In the genomic region with DNA sequence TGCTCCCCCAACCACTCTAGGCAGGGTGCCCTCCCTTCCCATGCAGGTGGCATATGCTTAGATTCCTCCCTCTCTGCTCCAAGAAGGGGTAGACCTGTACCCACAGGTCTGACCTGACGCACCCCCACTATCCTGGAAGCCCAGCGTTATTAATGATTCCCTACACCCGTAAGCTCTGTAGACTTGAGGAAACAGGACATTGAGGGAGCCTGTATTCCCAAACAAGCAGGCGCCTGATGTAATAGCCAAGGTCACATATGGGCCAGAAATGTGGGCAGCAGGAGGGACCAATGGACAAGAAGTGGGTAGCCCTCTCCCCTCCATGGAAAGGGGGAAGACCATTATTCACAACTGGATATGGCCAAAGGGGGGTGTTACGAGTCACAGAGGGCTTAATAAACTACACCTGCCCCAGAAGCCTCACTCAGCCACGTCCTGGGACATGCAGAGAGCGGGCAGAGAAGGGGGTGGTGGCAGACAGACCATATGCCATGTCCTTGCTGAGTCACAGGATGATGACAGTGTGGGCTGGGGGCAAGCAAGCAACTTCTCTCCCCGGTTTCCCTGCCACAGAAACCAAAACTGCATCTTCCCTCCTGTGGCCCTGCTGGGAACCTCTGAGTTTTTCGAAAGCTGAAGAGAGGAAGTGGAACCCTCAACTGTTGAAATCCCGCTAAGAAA, we compare ENCODE assay signal across 10 mouse cellular contexts. TPM values are rescaled to one million over a fixed set of nuclear protein-coding genes. Genes with fewer than 3 reads are reported as not detected.
DNase-seq lines count a peak whose midpoint lies in the region; ATAC-seq and TF ChIP-seq lines count a peak whose summit lies in the region.
"Had no signal": no experiment of that assay in that cellular context is flagged by ENCODE, and none has a peak within 500 bp of the region (broad histone marks: within the 10 kb centered on the region; RNA-seq: fewer than 3 reads in every experiment).

No protein-coding gene starts in this region.

- TF ChIP-seq CTCF in bone marrow, adult 2 months (IDR thresholded peaks at IDR 0.05; ENCODE audit: control insufficient read depth, insufficient read depth, low read length) = no peak

- intact Hi-C loops in heart, postnatal 25 days (cut with DNase I) = no loop called here

- H3K27ac ChIP-seq in heart, embryonic 10.5 days = peak overlapping the region; percentile 67
- peak overlapping the region; percentile 82 for H3K27ac ChIP-seq in bone marrow, adult 2 months (ENCODE audit: control insufficient read depth, insufficient read depth, low read depth, low read length, poor library complexity)
- peak overlapping the region; percentile 92 for H3K27ac ChIP-seq in liver, embryonic 15.5 days (replicated peaks)

- no peak for DNase-seq in heart, embryonic 10.5 days (ENCODE audit: low spot score)
- no peak for DNase-seq in heart, postnatal 25 days (ENCODE audit: low spot score)
- DNase-seq in A20 (ENCODE audit: low read depth, low spot score) = peak; percentile 32
- DNase-seq in adrenal gland, postnatal 25 days = no peak
- DNase-seq in adrenal gland, postnatal 4 days (ENCODE audit: low spot score in 2 of 2) = no peak
- DNase-seq: right cerebral cortex, postnatal 25 days had no signal

- 75% methylated on average over 10 of the region's 10 CpGs for WGBS in heart, embryonic 10.5 days
- WGBS in bone marrow, adult 2 months = 14% methylated on average over 10 of the region's 10 CpGs
- WGBS in liver, embryonic 15.5 days (ENCODE audit: insufficient replicate concordance) = 38% methylated on average over 10 of the region's 10 CpGs

- H3K27me3 ChIP-seq in heart, embryonic 10.5 days (ENCODE audit: insufficient read depth, poor library complexity, severe bottlenecking) = no peaks in the 10 kb centered on the region
- no peaks in the 10 kb centered on the region for H3K27me3 ChIP-seq in liver, embryonic 15.5 days

- ATAC-seq in liver, embryonic 15.5 days (ENCODE audit: insufficient read depth) = no peak
- ATAC-seq in megakaryocyte-erythroid progenitor cell, adult 5-6 weeks (replicated peaks; ENCODE audit: low FRiP score, low TSS enrichment, poor library complexity, severe bottlenecking) = no peak

- no peak overlapping the region for H3K4me3 ChIP-seq in heart, embryonic 10.5 days
- peak overlapping the region; percentile 17 for H3K4me3 ChIP-seq in bone marrow, adult 2 months (replicated peaks; ENCODE audit: control insufficient read depth, low read depth, low read length)
- peak overlapping the region; percentile 55 for H3K4me3 ChIP-seq in liver, embryonic 15.5 days (replicated peaks)

- H3K9ac ChIP-seq in liver, embryonic 15.5 days = peak overlapping the region; percentile 45

- H3K9me3 ChIP-seq in heart, embryonic 10.5 days = no peaks in the 10 kb centered on the region
- H3K9me3 ChIP-seq in liver, embryonic 15.5 days (replicated peaks) = no peaks in the 10 kb centered on the region

- TF ChIP-seq POLR2A in bone marrow, adult 2 months (IDR thresholded peaks at IDR 0.05; ENCODE audit: borderline replicate concordance, control insufficient read depth, low read depth, low read length) = no peak

- peak overlapping the region; percentile 83 for H3K4me2 ChIP-seq in liver, embryonic 15.5 days

- H3K36me3 ChIP-seq in heart, embryonic 10.5 days = no peaks in the 10 kb centered on the region
- H3K36me3 ChIP-seq in liver, embryonic 15.5 days (replicated peaks) = peaks cover 8% of the 10 kb centered on the region; the same call in 1 of the 2 replicates

- H3K4me1 ChIP-seq in heart, embryonic 10.5 days = peaks cover 81% of the 10 kb centered on the region
- H3K4me1 ChIP-seq in bone marrow, adult 2 months (ENCODE audit: control insufficient read depth, insufficient read depth, low read length) = peaks cover 37% of the 10 kb centered on the region
- H3K4me1 ChIP-seq in liver, embryonic 15.5 days (replicated peaks) = peaks cover 99% of the 10 kb centered on the region

RNA-seq across cellular contexts. Expression of gene Rhbdf2, which starts 10.2 kb away (rescaled TPM):
- polyA plus RNA-seq in heart, embryonic 10.5 days (2016; fragmentation: Nextera tagmentation; extraction: Ambion mirVana) = 6.7 and 8.7 TPM in 2 replicates
- total RNA-seq in heart, postnatal 25 days (2021) = 10 to 100 TPM; 10.6 to 12.8 TPM
- polyA plus RNA-seq in bone marrow, adult 2 months (2011; ENCODE audit: insufficient read depth, insufficient read length, low replicate concordance, missing spikeins) = 20.9 and 51.1 TPM in 2 replicates
- 7.2 and 7.5 TPM in 2 replicates for polyA plus RNA-seq in liver, embryonic 15.5 days (2015; fragmentation: Nextera tagmentation; extraction: Ambion mirVana)
- 4.1 and 6.1 TPM in 2 replicates for total RNA-seq in megakaryocyte-erythroid progenitor cell, adult 5-6 weeks (2014; fragmentation: Nextera tagmentation)
- 1.3 and 3.3 TPM in 2 replicates for total RNA-seq in megakaryocyte-erythroid progenitor cell, adult 5-6 weeks (2017)
- 17.7 and 24.6 TPM in 2 replicates for total RNA-seq in adrenal gland, postnatal 25 days (2021)
- 10 to 100 TPM; 18.0 TPM for total RNA-seq in adrenal gland, postnatal 4 days (2021)

RNA-seq across cellular contexts. Expression of gene Aanat, which starts 30.3 kb away (rescaled TPM):
- polyA plus RNA-seq in heart, embryonic 10.5 days (2016; fragmentation: Nextera tagmentation; extraction: Ambion mirVana) = not detected in 2 replicates
- not detected for total RNA-seq in heart, postnatal 25 days (2021)
- polyA plus RNA-seq in bone marrow, adult 2 months (2011; ENCODE audit: insufficient read depth, insufficient read length, low replicate concordance, missing spikeins) = not detected in 2 replicates
- not detected in 2 replicates for polyA plus RNA-seq in liver, embryonic 15.5 days (2015; fragmentation: Nextera tagmentation; extraction: Ambion mirVana)
- not detected in 2 replicates for total RNA-seq in megakaryocyte-erythroid progenitor cell, adult 5-6 weeks (2014; fragmentation: Nextera tagmentation)
- total RNA-seq in megakaryocyte-erythroid progenitor cell, adult 5-6 weeks (2017) = not detected in 2 replicates
- not detected in 2 replicates for total RNA-seq in adrenal gland, postnatal 25 days (2021)
- total RNA-seq in adrenal gland, postnatal 4 days (2021) = not detected
- polyA plus RNA-seq: forebrain, embryonic 11.5 days had no signal

RNA-seq across cellular contexts. Expression of gene Ube2o, which starts 35.3 kb away (rescaled TPM):
- polyA plus RNA-seq in heart, embryonic 10.5 days (2016; fragmentation: Nextera tagmentation; extraction: Ambion mirVana) = 8.5 and 10.3 TPM in 2 replicates
- 10 to 100 TPM; 31.4 to 37.1 TPM for total RNA-seq in heart, postnatal 25 days (2021)
- 90.9 and 133 TPM in 2 replicates for polyA plus RNA-seq in bone marrow, adult 2 months (2011; ENCODE audit: insufficient read depth, insufficient read length, low replicate concordance, missing spikeins)
- 38.1 and 51.7 TPM in 2 replicates for polyA plus RNA-seq in liver, embryonic 15.5 days (2015; fragmentation: Nextera tagmentation; extraction: Ambion mirVana)
- 9.2 and 28.8 TPM in 2 replicates for total RNA-seq in megakaryocyte-erythroid progenitor cell, adult 5-6 weeks (2014; fragmentation: Nextera tagmentation)
- total RNA-seq in megakaryocyte-erythroid progenitor cell, adult 5-6 weeks (2017) = 4.6 and 22.6 TPM in 2 replicates
- 32.7 and 34.1 TPM in 2 replicates for total RNA-seq in adrenal gland, postnatal 25 days (2021)
- total RNA-seq in adrenal gland, postnatal 4 days (2021) = 10 to 100 TPM; 32.6 to 39.0 TPM

RNA-seq across cellular contexts. Expression of gene Prcd, which starts 36.8 kb away (rescaled TPM):
- 0.60 and 0.78 TPM in 2 replicates for polyA plus RNA-seq in heart, embryonic 10.5 days (2016; fragmentation: Nextera tagmentation; extraction: Ambion mirVana)
- 1 to 10 TPM; 1.0 to 1.6 TPM for total RNA-seq in heart, postnatal 25 days (2021)
- polyA plus RNA-seq in bone marrow, adult 2 months (2011; ENCODE audit: insufficient read depth, insufficient read length, low replicate concordance, missing spikeins) = not detected in 2 replicates
- polyA plus RNA-seq in liver, embryonic 15.5 days (2015; fragmentation: Nextera tagmentation; extraction: Ambion mirVana) = 0.16 and 0.29 TPM in 2 replicates
- 2.1 TPM in 1 of 2 replicates, not detected in the other for total RNA-seq in megakaryocyte-erythroid progenitor cell, adult 5-6 weeks (2014; fragmentation: Nextera tagmentation)
- total RNA-seq in megakaryocyte-erythroid progenitor cell, adult 5-6 weeks (2017) = not detected in 2 replicates
- total RNA-seq in adrenal gland, postnatal 25 days (2021) = 9.2 and 13.0 TPM in 2 replicates
- total RNA-seq in adrenal gland, postnatal 4 days (2021) = 1 to 10 TPM; 5.2 to 5.5 TPM

RNA-seq across cellular contexts. Expression of gene Cygb, which starts 37.5 kb away (rescaled TPM):
- 1.0 and 2.8 TPM in 2 replicates for polyA plus RNA-seq in heart, embryonic 10.5 days (2016; fragmentation: Nextera tagmentation; extraction: Ambion mirVana)
- 10 to 100 TPM; 34.8 to 49.8 TPM for total RNA-seq in heart, postnatal 25 days (2021)
- polyA plus RNA-seq in bone marrow, adult 2 months (2011; ENCODE audit: insufficient read depth, insufficient read length, low replicate concordance, missing spikeins) = 2.6 and 3.4 TPM in 2 replicates
- 0.84 and 1.0 TPM in 2 replicates for polyA plus RNA-seq in liver, embryonic 15.5 days (2015; fragmentation: Nextera tagmentation; extraction: Ambion mirVana)
- total RNA-seq in megakaryocyte-erythroid progenitor cell, adult 5-6 weeks (2014; fragmentation: Nextera tagmentation) = not detected in 2 replicates
- total RNA-seq in megakaryocyte-erythroid progenitor cell, adult 5-6 weeks (2017) = not detected in 2 replicates
- total RNA-seq in adrenal gland, postnatal 25 days (2021) = 18.7 and 25.4 TPM in 2 replicates
- total RNA-seq in adrenal gland, postnatal 4 days (2021) = 10 to 100 TPM; 39.7 to 43.6 TPM
